Mouse (Mus musculus): Measurements from ENCODE around the gene Nsdhl. TPM values are rescaled to one million over a fixed set of nuclear protein-coding genes. Genes with fewer than 3 reads are reported as not detected.
A peak's percentile ranks its signal among the peaks of the same experiment; 100 is the strongest.

The Nsdhl gene
- polyA plus RNA-seq, 1 experiment from 2014 or later = 32.4 TPM

GRCm38 (mm10) chrX:72921391-72921790, 3.0 kb downstream of the Nsdhl start:
- no peaks in the 10 kb centered on the region for H3K27me3 ChIP-seq (ENCODE audit: control insufficient read depth, insufficient read depth, low read length)
- H3K27ac ChIP-seq (ENCODE audit: low read length) = no peak overlapping the region
- no peaks in the 10 kb centered on the region for H3K9me3 ChIP-seq (ENCODE audit: control insufficient read depth, low read depth, low read length)
- H3K4me1 ChIP-seq (ENCODE audit: control insufficient read depth, insufficient read depth, low read length) = no peaks in the 10 kb centered on the region
- ATAC-seq (ENCODE audit: insufficient number of reproducible peaks, insufficient read depth, low FRiP score, low read depth) = no peak
- no peak overlapping the region for H3K9ac ChIP-seq (replicated peaks; ENCODE audit: low read depth, low read length)
- H3K4me2 ChIP-seq (replicated peaks; ENCODE audit: low read depth, low read length) = no peak overlapping the region
- 77% methylated on average over 2 of the region's 2 CpGs for WGBS
- no peak overlapping the region for H3K4me3 ChIP-seq (ENCODE audit: low read depth, low read length)
- H3K36me3 ChIP-seq (ENCODE audit: control insufficient read depth, insufficient read depth, low read length) = no peaks in the 10 kb centered on the region; the same call in 1 of the 2 replicates

- ATAC-seq (ENCODE audit: insufficient number of reproducible peaks, insufficient read depth, low FRiP score, low read depth) = no peak
Observed at GRCm38 (mm10) chrX:72953464-72953863, 35.1 kb downstream of the Nsdhl start.

GRCm38 (mm10) chrX:72956486-72956885, 38.1 kb downstream of the Nsdhl start:
- ATAC-seq (ENCODE audit: insufficient number of reproducible peaks, insufficient read depth, low FRiP score, low read depth) = no peak
- H3K36me3 ChIP-seq (ENCODE audit: control insufficient read depth, insufficient read depth, low read length) = no peaks in the 10 kb centered on the region; the same call in 1 of the 2 replicates
- H3K9ac ChIP-seq (replicated peaks; ENCODE audit: low read depth, low read length) = no peak overlapping the region
- H3K27ac ChIP-seq (ENCODE audit: low read length) = no peak overlapping the region
- H3K9me3 ChIP-seq (ENCODE audit: control insufficient read depth, low read depth, low read length) = no peaks in the 10 kb centered on the region
- WGBS = 87% methylated on average over 4 of the region's 4 CpGs
- H3K4me3 ChIP-seq (ENCODE audit: low read depth, low read length) = no peak overlapping the region
- no peak overlapping the region for H3K4me2 ChIP-seq (replicated peaks; ENCODE audit: low read depth, low read length)
- H3K4me1 ChIP-seq (ENCODE audit: control insufficient read depth, insufficient read depth, low read length) = no peaks in the 10 kb centered on the region
- H3K27me3 ChIP-seq (ENCODE audit: control insufficient read depth, insufficient read depth, low read length) = no peaks in the 10 kb centered on the region

More at GRCm38 (mm10) chrX:72953464-72953863, 35.1 kb downstream of the Nsdhl start:
- no peak overlapping the region for H3K9ac ChIP-seq (replicated peaks; ENCODE audit: low read depth, low read length)
- H3K4me2 ChIP-seq (replicated peaks; ENCODE audit: low read depth, low read length) = no peak overlapping the region
- H3K4me1 ChIP-seq (ENCODE audit: control insufficient read depth, insufficient read depth, low read length) = no peaks in the 10 kb centered on the region
- H3K27me3 ChIP-seq (ENCODE audit: control insufficient read depth, insufficient read depth, low read length) = no peaks in the 10 kb centered on the region
- 88% methylated on average over 4 of the region's 4 CpGs for WGBS
- H3K4me3 ChIP-seq (ENCODE audit: low read depth, low read length) = no peak overlapping the region
- H3K27ac ChIP-seq (ENCODE audit: low read length) = no peak overlapping the region
- no peaks in the 10 kb centered on the region; the same call in 1 of the 2 replicates for H3K36me3 ChIP-seq (ENCODE audit: control insufficient read depth, insufficient read depth, low read length)
- no peaks in the 10 kb centered on the region for H3K9me3 ChIP-seq (ENCODE audit: control insufficient read depth, low read depth, low read length)

GRCm38 (mm10) chrX:72960431-72960830, 42.1 kb downstream of the Nsdhl start:
- no peak overlapping the region for H3K27ac ChIP-seq (ENCODE audit: low read length)
- no peaks in the 10 kb centered on the region for H3K9me3 ChIP-seq (ENCODE audit: control insufficient read depth, low read depth, low read length)
- H3K4me1 ChIP-seq (ENCODE audit: control insufficient read depth, insufficient read depth, low read length) = no peaks in the 10 kb centered on the region
- no peaks in the 10 kb centered on the region; the same call in 1 of the 2 replicates for H3K36me3 ChIP-seq (ENCODE audit: control insufficient read depth, insufficient read depth, low read length)
- 78% methylated on average over 4 of the region's 4 CpGs for WGBS
- no peak overlapping the region for H3K9ac ChIP-seq (replicated peaks; ENCODE audit: low read depth, low read length)
- no peak overlapping the region for H3K4me3 ChIP-seq (ENCODE audit: low read depth, low read length)
- no peak for ATAC-seq (ENCODE audit: insufficient number of reproducible peaks, insufficient read depth, low FRiP score, low read depth)
- H3K27me3 ChIP-seq (ENCODE audit: control insufficient read depth, insufficient read depth, low read length) = no peaks in the 10 kb centered on the region
- H3K4me2 ChIP-seq (replicated peaks; ENCODE audit: low read depth, low read length) = no peak overlapping the region

GRCm38 (mm10) chrX:72961511-72961910, 43.2 kb downstream of the Nsdhl start:
- WGBS = 70% methylated on average over 3 of the region's 3 CpGs
- no peak overlapping the region for H3K4me3 ChIP-seq (ENCODE audit: low read depth, low read length)
- no peaks in the 10 kb centered on the region for H3K4me1 ChIP-seq (ENCODE audit: control insufficient read depth, insufficient read depth, low read length)
- H3K4me2 ChIP-seq (replicated peaks; ENCODE audit: low read depth, low read length) = no peak overlapping the region
- no peak overlapping the region for H3K27ac ChIP-seq (ENCODE audit: low read length)
- no peak for ATAC-seq (ENCODE audit: insufficient number of reproducible peaks, insufficient read depth, low FRiP score, low read depth)
- no peaks in the 10 kb centered on the region for H3K27me3 ChIP-seq (ENCODE audit: control insufficient read depth, insufficient read depth, low read length)
- H3K9me3 ChIP-seq (ENCODE audit: control insufficient read depth, low read depth, low read length) = no peaks in the 10 kb centered on the region
- no peak overlapping the region for H3K9ac ChIP-seq (replicated peaks; ENCODE audit: low read depth, low read length)
- no peaks in the 10 kb centered on the region for H3K36me3 ChIP-seq (ENCODE audit: control insufficient read depth, insufficient read depth, low read length)

GRCm38 (mm10) chrX:72962743-72963142, 44.4 kb downstream of the Nsdhl start:
- no peaks in the 10 kb centered on the region for H3K27me3 ChIP-seq (ENCODE audit: control insufficient read depth, insufficient read depth, low read length)
- H3K9ac ChIP-seq (replicated peaks; ENCODE audit: low read depth, low read length) = no peak overlapping the region
- H3K36me3 ChIP-seq (ENCODE audit: control insufficient read depth, insufficient read depth, low read length) = no peaks in the 10 kb centered on the region
- H3K4me1 ChIP-seq (ENCODE audit: control insufficient read depth, insufficient read depth, low read length) = no peaks in the 10 kb centered on the region
- H3K27ac ChIP-seq (ENCODE audit: low read length) = no peak overlapping the region
- no peak overlapping the region for H3K4me2 ChIP-seq (replicated peaks; ENCODE audit: low read depth, low read length)
- H3K9me3 ChIP-seq (ENCODE audit: control insufficient read depth, low read depth, low read length) = no peaks in the 10 kb centered on the region
- ATAC-seq (ENCODE audit: insufficient number of reproducible peaks, insufficient read depth, low FRiP score, low read depth) = no peak
- H3K4me3 ChIP-seq (ENCODE audit: low read depth, low read length) = no peak overlapping the region
- 81% methylated on average over 3 of the region's 3 CpGs for WGBS

GRCm38 (mm10) chrX:72982831-72983230, 64.5 kb downstream of the Nsdhl start:
- Histone ChIP-seq H3K27me3 (ENCODE audit: control insufficient read depth, insufficient read depth, low read length) (no peaks in the 10 kb centered on the region), H3K4me2 (replicated peaks; ENCODE audit: low read depth, low read length) (no peak overlapping the region), H3K4me1 (ENCODE audit: control insufficient read depth, insufficient read depth, low read length) (no peaks in the 10 kb centered on the region), H3K27ac (ENCODE audit: low read length) (no peak overlapping the region), H3K9ac (replicated peaks; ENCODE audit: low read depth, low read length) (no peak overlapping the region), H3K9me3 (ENCODE audit: control insufficient read depth, low read depth, low read length) (no peaks in the 10 kb centered on the region), H3K36me3 (ENCODE audit: control insufficient read depth, insufficient read depth, low read length) (no peaks in the 10 kb centered on the region), H3K4me3 (ENCODE audit: low read depth, low read length) (no peak overlapping the region)
- 73% methylated on average over 6 of the region's 6 CpGs for WGBS
- no peak for ATAC-seq (ENCODE audit: insufficient number of reproducible peaks, insufficient read depth, low FRiP score, low read depth)

- H3K4me1 ChIP-seq (ENCODE audit: control insufficient read depth, insufficient read depth, low read length) = no peaks in the 10 kb centered on the region
- H3K4me3 ChIP-seq (ENCODE audit: low read depth, low read length) = no peak overlapping the region
- no peaks in the 10 kb centered on the region for H3K27me3 ChIP-seq (ENCODE audit: control insufficient read depth, insufficient read depth, low read length)
- no peaks in the 10 kb centered on the region for H3K9me3 ChIP-seq (ENCODE audit: control insufficient read depth, low read depth, low read length)
- H3K27ac ChIP-seq (ENCODE audit: low read length) = no peak overlapping the region
- H3K36me3 ChIP-seq (ENCODE audit: control insufficient read depth, insufficient read depth, low read length) = no peaks in the 10 kb centered on the region
- no peak for ATAC-seq (ENCODE audit: insufficient number of reproducible peaks, insufficient read depth, low FRiP score, low read depth)
- H3K9ac ChIP-seq (replicated peaks; ENCODE audit: low read depth, low read length) = no peak overlapping the region
- 81% methylated on average over 2 of the region's 2 CpGs for WGBS
- H3K4me2 ChIP-seq (replicated peaks; ENCODE audit: low read depth, low read length) = no peak overlapping the region
Observed at GRCm38 (mm10) chrX:72985607-72986006, 67.2 kb downstream of the Nsdhl start.

- Histone ChIP-seq H3K36me3 (ENCODE audit: control insufficient read depth, insufficient read depth, low read length) (no peaks in the 10 kb centered on the region), H3K27ac (ENCODE audit: low read length) (no peak within 1 kb of the TSS)
- ATAC-seq (ENCODE audit: insufficient number of reproducible peaks, insufficient read depth, low FRiP score, low read depth) = peak; percentile 79
Observed at GRCm38 (mm10) chrX:72986841-72987519, 68.6 kb downstream of the Nsdhl start, which contains the start of gene Zfp185. Gene Zfp185 (plus strand): TSS chrX:72987339.

More at GRCm38 (mm10) chrX:72986841-72987519, 68.6 kb downstream of the Nsdhl start, which contains the start of gene Zfp185:
- Histone ChIP-seq H3K27me3 (ENCODE audit: control insufficient read depth, insufficient read depth, low read length) (no peaks in the 10 kb centered on the region), H3K9ac (replicated peaks; ENCODE audit: low read depth, low read length) (peak within 1 kb of the TSS; percentile 28; the same call in 1 of the 2 replicates), H3K4me3 (ENCODE audit: low read depth, low read length) (peak within 1 kb of the TSS; percentile 33), H3K4me2 (replicated peaks; ENCODE audit: low read depth, low read length) (peak within 1 kb of the TSS; percentile 57), H3K4me1 (ENCODE audit: control insufficient read depth, insufficient read depth, low read length) (no peaks in the 10 kb centered on the region), H3K9me3 (ENCODE audit: control insufficient read depth, low read depth, low read length) (no peaks in the 10 kb centered on the region)
- 24% methylated on average over 34 of the region's 45 CpGs for WGBS
